Mouse (Mus musculus): ENCODE results near the gene Olfr1218. TPM values are rescaled to one million over a fixed set of nuclear protein-coding genes. Genes with fewer than 3 reads are reported as not detected.

Olfr1218 gene
- polyA plus RNA-seq (2014; fragmentation: Illumina TruSeq; extraction: RNeasy Lipid Tissue Mini Kit (QIAGEN cat#74804)) = not detected

DNA sequence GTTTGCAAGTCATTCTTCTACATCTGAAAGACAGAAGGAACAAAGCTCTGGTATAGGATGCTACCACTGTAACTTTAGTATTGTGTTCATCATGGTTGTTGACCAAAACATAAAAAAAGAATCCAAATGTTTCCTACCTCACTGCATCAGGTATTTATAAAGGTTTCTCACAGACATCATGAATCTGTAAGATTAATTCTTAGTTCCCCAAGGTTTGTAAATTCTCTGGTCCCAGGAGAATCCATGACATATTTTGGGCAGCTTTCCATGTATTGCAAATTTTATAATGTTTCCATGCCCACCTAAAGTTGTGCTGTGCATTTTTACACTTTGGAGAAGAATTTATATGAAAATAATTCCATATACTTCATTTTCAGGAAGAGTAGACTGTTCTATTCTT, at the start of gene Olfr1218:
Olfr1218 (minus strand) TSS at position 101 of the 400 bp plus-strand sequence.

DNA sequence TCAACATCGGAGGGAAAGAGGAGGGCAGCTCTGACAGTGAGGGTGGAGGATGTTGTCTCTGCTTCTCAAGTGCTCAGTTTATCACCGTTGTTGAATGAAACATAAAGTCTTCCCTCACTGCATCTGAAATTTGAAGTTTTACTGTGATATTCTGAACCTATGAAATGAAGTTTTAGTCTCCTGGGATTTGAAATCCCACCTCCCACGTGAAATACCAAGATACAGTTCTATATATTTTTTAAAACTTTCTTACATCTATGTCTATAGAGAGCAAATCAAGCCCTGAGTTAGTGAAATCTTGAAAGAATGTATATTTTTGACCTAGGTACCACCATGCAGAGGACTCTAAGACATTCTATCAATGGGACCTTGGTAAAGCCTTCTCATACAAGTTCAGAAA, 45.7 kb upstream of the Olfr1218 start, which contains the start of gene Olfr1220:
Olfr1220 (minus strand) TSS at position 101 of the 400 bp plus-strand sequence.

DNA sequence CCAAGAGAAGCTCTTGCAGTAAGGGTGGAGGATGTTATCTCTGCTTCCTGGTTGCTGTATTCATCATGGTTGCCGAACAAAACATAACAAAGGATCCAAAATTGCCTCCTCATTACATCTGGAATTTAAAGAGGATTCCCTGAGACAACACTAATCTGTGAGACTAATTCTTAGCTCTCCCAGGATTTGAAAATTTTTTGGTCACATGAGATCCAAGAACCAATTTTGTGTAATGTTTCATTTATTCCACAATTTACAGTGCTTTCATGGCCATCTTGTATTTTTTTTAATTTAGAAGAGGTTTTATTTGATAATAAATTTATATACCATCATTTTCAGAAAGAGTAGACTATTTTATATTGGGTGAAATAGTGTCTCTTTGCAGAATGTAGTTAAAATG, 22.4 kb upstream of the Olfr1218 start, which contains the start of gene Olfr1219:
Olfr1219 (minus strand) TSS at position 101 of the 400 bp plus-strand sequence.

DNA sequence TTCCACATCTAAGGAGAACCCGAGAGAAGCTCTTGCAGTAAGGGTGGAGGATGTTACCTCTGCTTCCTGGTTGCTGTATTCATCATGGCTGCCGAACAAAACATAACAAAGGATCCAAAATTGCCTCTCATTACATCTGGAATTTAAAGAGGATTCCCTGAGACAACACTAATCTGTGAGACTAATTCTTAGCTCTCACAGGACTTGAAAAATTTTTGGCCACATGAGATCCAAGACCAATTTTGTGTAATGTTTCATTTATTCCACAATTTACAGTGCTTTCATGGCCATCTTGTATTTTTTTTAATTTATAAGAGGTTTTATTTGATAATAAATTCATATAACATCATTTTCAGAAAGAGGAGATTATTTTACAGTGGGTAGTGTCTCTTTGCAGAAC, 29.0 kb downstream of the Olfr1218 start, which contains the start of gene Olfr1217:
Olfr1217 (minus strand) TSS at position 101 of the 400 bp plus-strand sequence.

GRCm38 (mm10) chr2:89018240-89018639, 42.7 kb downstream of the Olfr1218 start, which contains the start of gene Olfr1216:
Olfr1216 (minus strand) TSS chr2:89018340.

DNA sequence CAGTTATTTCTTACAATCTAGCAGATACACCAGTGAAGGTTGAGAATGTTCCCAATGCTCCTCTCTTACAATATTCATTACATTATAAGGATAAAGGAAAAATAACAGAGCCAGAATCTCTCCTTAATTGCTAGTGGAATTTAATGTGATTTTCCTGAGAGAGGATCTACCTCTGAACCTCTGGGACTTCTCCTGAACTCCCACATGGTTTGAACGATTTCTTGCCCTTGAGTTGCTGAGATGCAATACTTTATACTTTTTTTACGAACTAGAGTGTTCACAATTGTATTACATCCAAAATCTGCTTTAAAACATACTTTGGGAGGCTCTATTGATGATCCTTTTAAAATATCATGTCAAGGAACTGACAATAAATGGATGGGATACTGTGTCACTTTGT, 54.1 kb downstream of the Olfr1218 start, which contains the start of gene Olfr1215:
Olfr1215 (minus strand) TSS at position 101 of the 400 bp plus-strand sequence.

Other genes with a start within 250 kb of the Olfr1218 start
- not detected for gene Olfr1202, start 246.7 kb downstream of the Olfr1218 start, polyA plus RNA-seq (2014; fragmentation: Illumina TruSeq; extraction: RNeasy Lipid Tissue Mini Kit (QIAGEN cat#74804))
- gene Olfr1205, start 231.4 kb downstream of the Olfr1218 start, polyA plus RNA-seq (2014; fragmentation: Illumina TruSeq; extraction: RNeasy Lipid Tissue Mini Kit (QIAGEN cat#74804)) = not detected
- not detected for gene Olfr1204, start 211.9 kb downstream of the Olfr1218 start, polyA plus RNA-seq (2014; fragmentation: Illumina TruSeq; extraction: RNeasy Lipid Tissue Mini Kit (QIAGEN cat#74804))
- not detected for gene Olfr1206, start 198.0 kb downstream of the Olfr1218 start, polyA plus RNA-seq (2014; fragmentation: Illumina TruSeq; extraction: RNeasy Lipid Tissue Mini Kit (QIAGEN cat#74804))
- gene Olfr1208, start 158.9 kb downstream of the Olfr1218 start, polyA plus RNA-seq (2014; fragmentation: Illumina TruSeq; extraction: RNeasy Lipid Tissue Mini Kit (QIAGEN cat#74804)) = not detected
- gene Olfr1209, start 146.0 kb downstream of the Olfr1218 start, polyA plus RNA-seq (2014; fragmentation: Illumina TruSeq; extraction: RNeasy Lipid Tissue Mini Kit (QIAGEN cat#74804)) = not detected
- gene Olfr1211, start 123.1 kb downstream of the Olfr1218 start, polyA plus RNA-seq (2014; fragmentation: Illumina TruSeq; extraction: RNeasy Lipid Tissue Mini Kit (QIAGEN cat#74804)) = not detected
- not detected for gene Olfr1212, start 107.2 kb downstream of the Olfr1218 start, polyA plus RNA-seq (2014; fragmentation: Illumina TruSeq; extraction: RNeasy Lipid Tissue Mini Kit (QIAGEN cat#74804))
- gene Gm13762, start 80.9 kb downstream of the Olfr1218 start, polyA plus RNA-seq (2014; fragmentation: Illumina TruSeq; extraction: RNeasy Lipid Tissue Mini Kit (QIAGEN cat#74804)) = not detected
- not detected for gene Olfr1214, start 68.5 kb downstream of the Olfr1218 start, polyA plus RNA-seq (2014; fragmentation: Illumina TruSeq; extraction: RNeasy Lipid Tissue Mini Kit (QIAGEN cat#74804))
- not detected for gene Olfr1215, start 54.2 kb downstream of the Olfr1218 start, polyA plus RNA-seq (2014; fragmentation: Illumina TruSeq; extraction: RNeasy Lipid Tissue Mini Kit (QIAGEN cat#74804))
- gene Olfr1216, start 42.8 kb downstream of the Olfr1218 start, polyA plus RNA-seq (2014; fragmentation: Illumina TruSeq; extraction: RNeasy Lipid Tissue Mini Kit (QIAGEN cat#74804)) = not detected
- gene Olfr1217, start 29.1 kb downstream of the Olfr1218 start, polyA plus RNA-seq (2014; fragmentation: Illumina TruSeq; extraction: RNeasy Lipid Tissue Mini Kit (QIAGEN cat#74804)) = not detected
- gene Olfr1219, start 22.3 kb upstream of the Olfr1218 start, polyA plus RNA-seq (2014; fragmentation: Illumina TruSeq; extraction: RNeasy Lipid Tissue Mini Kit (QIAGEN cat#74804)) = not detected
- gene Olfr1220, start 45.6 kb upstream of the Olfr1218 start, polyA plus RNA-seq (2014; fragmentation: Illumina TruSeq; extraction: RNeasy Lipid Tissue Mini Kit (QIAGEN cat#74804)) = not detected
- gene Olfr1221, start 56.1 kb upstream of the Olfr1218 start, polyA plus RNA-seq (2014; fragmentation: Illumina TruSeq; extraction: RNeasy Lipid Tissue Mini Kit (QIAGEN cat#74804)) = not detected
- gene Olfr1222, start 71.9 kb upstream of the Olfr1218 start, polyA plus RNA-seq (2014; fragmentation: Illumina TruSeq; extraction: RNeasy Lipid Tissue Mini Kit (QIAGEN cat#74804)) = not detected
- gene Olfr1223, start 90.4 kb upstream of the Olfr1218 start, polyA plus RNA-seq (2014; fragmentation: Illumina TruSeq; extraction: RNeasy Lipid Tissue Mini Kit (QIAGEN cat#74804)) = not detected
- gene Olfr1224-ps1, start 102.9 kb upstream of the Olfr1218 start, polyA plus RNA-seq (2014; fragmentation: Illumina TruSeq; extraction: RNeasy Lipid Tissue Mini Kit (QIAGEN cat#74804)) = not detected
- gene Olfr1225, start 113.5 kb upstream of the Olfr1218 start, polyA plus RNA-seq (2014; fragmentation: Illumina TruSeq; extraction: RNeasy Lipid Tissue Mini Kit (QIAGEN cat#74804)) = not detected
- not detected for gene Olfr1226, start 138.9 kb upstream of the Olfr1218 start, polyA plus RNA-seq (2014; fragmentation: Illumina TruSeq; extraction: RNeasy Lipid Tissue Mini Kit (QIAGEN cat#74804))
- not detected for gene Olfr1228, start 192.9 kb upstream of the Olfr1218 start, polyA plus RNA-seq (2014; fragmentation: Illumina TruSeq; extraction: RNeasy Lipid Tissue Mini Kit (QIAGEN cat#74804))
- gene Olfr1229, start 226.8 kb upstream of the Olfr1218 start, polyA plus RNA-seq (2014; fragmentation: Illumina TruSeq; extraction: RNeasy Lipid Tissue Mini Kit (QIAGEN cat#74804)) = not detected
- not detected for gene Olfr1230, start 236.1 kb upstream of the Olfr1218 start, polyA plus RNA-seq (2014; fragmentation: Illumina TruSeq; extraction: RNeasy Lipid Tissue Mini Kit (QIAGEN cat#74804))
- not detected for gene Olfr1231, start 245.9 kb upstream of the Olfr1218 start, polyA plus RNA-seq (2014; fragmentation: Illumina TruSeq; extraction: RNeasy Lipid Tissue Mini Kit (QIAGEN cat#74804))

Measured in ovary, adult 10 weeks (tissue).